Mouse (Mus musculus) brown adipose tissue, adult 24 weeks (tissue): ENCODE data around the gene Rpl24. TPM values are rescaled to one million over a fixed set of nuclear protein-coding genes. Genes with fewer than 3 reads are reported as not detected.
A peak's percentile ranks its signal among the peaks of the same experiment; 100 is the strongest.
"Not testable (repeated sequence)": the region's sequence is repeated elsewhere in the genome, so short reads cannot be mapped to it uniquely, and the experiment has no call there.

Experiments
- H3K27ac ChIP-seq: fragments of 200-500 bp; replicated peaks from 2 replicates; pipeline ENCODE4 v1.5.1; 2012; ENCODE audit warnings: low read depth, mild to moderate bottlenecking, low read length
- H3K4me1 ChIP-seq: fragments of 200-500 bp; 2 replicates; pipeline ENCODE4 v1.6.1; 2012; ENCODE audit warnings: low read length, mixed read lengths; ENCODE audit not compliant: control insufficient read depth, insufficient read depth, insufficient read length
- H3K4me3 ChIP-seq: fragments of 200-500 bp; 2 replicates; pipeline ENCODE4 v1.5.1; 2012; ENCODE audit warnings: low read depth, mild to moderate bottlenecking, low read length, moderate library complexity; ENCODE audit not compliant: insufficient read depth
- polyA plus RNA-seq: library from polyadenylated mRNA; stranded (reverse); fragments of >200 nt; gene quantifications from 2 replicates; pipeline ENCODE4 v1.2.4, GENCODE M21; 2012; ENCODE audit not compliant: missing spikeins, insufficient read depth, insufficient read length

Gene Rpl24
- polyA plus RNA-seq, 1 experiment: 743 TPM

DNA sequence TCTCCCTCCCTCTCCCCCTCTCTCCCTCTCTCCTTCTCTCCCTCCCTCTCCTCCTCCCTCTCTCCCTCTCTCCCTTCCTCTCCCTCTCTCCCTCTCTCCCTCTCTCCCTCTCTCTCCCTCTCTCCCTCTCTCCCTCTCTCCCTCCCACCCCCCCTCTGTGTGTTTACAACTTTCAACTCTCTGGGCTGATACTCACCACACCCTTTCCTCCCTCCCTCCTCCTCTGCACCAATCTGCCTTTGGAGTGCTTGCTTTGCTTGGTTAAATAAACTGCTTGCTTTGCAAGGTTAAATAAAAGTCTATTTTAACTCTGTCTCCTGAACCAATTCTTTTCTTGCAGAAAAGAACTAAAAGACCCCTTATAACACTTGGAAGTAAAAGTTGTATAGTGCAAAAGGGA lies 13.3 kb upstream of the Rpl24 start:
- Histone ChIP-seq H3K4me3 (no peak overlapping the region), H3K4me1 (no peaks in the 10 kb centered on the region), H3K27ac (no peak overlapping the region)

DNA sequence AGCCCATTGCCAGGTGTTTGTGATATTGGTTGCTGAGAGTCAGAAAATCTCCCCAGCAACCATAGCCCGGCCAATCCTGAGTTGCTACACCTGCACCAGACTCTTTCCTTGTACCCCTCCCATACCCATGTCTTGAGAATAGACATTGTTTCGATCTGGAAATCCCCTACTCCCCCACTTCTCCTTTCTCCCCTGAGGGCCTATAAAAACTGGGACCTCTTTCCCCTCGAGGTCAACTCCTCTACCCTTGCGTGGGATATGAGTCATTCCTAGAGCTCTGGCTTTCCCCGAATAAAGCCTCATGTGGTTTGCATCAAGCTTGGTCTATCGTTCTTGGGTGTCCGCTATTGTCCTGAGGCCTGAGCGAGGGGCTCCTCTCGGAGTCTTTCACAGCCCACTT lies 11.9 kb upstream of the Rpl24 start:
- not testable (repeated sequence) for H3K4me1 ChIP-seq, H3K4me3 ChIP-seq, H3K27ac ChIP-seq

DNA sequence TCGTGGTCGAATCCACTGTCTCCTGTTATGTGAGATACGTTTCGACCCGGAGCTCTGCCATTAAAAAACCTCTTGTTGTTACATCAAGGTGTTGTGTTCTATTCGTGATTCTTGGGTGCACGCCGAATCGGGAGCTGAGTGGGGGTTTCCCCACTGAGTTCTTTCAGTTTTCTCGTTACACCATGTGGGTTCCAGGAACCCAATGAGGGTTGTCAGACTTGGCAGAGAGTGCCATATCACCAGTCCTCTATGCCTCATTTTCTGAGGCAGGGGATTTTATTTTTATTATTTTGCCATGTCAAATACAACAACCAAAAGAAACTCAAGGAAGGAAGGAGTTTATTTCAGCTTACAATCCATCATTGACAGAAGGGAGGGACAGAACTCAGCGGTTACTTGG lies 3.0 kb upstream of the Rpl24 start:
- H3K4me1 ChIP-seq, H3K27ac ChIP-seq, H3K4me3 ChIP-seq: not testable (repeated sequence)

DNA sequence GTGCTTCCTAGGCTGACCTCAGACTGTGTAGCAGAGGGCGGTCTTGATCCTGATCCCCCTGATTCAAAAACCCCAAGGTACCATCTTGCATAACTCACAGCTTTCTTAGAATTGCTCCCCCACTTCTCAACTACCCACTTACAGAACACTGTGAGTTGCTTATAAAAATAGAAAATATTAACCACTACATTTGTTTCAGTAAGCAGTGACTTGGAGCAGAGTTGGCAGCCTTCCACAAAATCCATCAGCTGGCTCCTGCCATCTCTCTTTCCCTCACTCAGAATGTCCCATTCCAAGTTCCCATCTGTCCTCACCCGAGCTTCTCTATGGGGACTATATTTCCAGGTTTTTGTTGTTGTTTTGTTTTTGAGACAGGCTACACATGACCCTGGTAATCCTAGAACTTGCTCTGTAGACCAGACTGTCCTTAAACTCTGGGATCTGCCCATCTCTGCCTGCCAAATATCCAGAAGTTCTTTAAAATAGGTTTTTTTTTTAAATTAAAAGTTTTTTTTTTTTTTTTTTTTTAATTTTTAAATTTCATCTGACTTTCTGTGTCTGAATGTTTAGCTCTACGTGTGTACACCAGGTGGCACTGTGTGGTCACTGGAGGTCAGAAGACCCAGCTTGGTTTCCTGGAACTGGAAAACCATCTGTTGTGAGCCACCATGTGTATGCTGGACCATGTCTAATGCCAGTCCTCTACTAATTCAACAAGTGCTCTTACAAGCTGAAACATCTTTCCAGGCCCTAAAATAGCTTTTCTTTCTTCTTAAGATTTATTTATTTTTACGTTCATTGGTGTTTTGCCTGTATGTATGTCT lies 1.7 kb upstream of the Rpl24 start:
- no peak overlapping the region for H3K27ac ChIP-seq
- no peak overlapping the region for H3K4me3 ChIP-seq
- no peaks in the 10 kb centered on the region for H3K4me1 ChIP-seq

DNA sequence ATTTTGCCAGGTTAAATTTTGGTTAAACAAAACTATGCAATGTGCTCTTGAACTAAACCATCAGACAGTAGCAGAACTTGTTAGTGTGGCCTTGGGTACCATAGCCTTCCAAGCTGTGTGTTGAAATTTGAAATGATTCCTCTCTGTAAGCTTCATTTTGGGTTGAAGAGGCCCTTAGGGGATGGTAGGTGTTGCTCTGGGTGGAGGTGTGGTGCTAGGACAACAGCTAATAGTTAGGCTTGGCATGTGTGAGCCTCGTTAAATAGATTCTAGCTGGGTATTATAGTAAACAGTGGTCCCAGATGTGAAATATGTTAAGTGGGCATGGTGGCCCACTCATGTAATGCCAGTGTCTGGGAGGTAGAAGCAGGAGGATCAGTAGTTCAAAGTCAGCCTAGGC lies 1.1 kb downstream of the Rpl24 start:
- Histone ChIP-seq H3K4me1 (no peaks in the 10 kb centered on the region), H3K4me3 (peak overlapping the region; percentile 99), H3K27ac (no peak overlapping the region)

DNA sequence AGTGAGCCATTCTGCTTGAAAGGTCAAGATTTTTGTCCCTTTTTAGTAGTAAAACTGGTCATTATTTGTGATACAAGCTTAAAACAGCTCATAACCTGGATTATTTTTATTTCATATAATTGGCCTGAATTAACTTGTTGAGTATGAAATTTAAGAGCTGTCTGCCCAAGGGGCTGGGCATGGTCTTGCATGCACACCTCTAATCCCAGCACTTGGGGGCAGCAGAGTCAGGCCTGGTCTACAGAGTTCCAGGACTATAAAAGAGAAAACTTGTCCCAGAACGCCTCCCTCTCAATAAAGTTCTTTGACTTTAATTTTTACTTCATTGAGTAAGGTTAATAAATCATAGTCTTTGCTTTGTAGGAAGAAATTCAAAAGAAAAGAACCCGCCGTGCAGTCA lies 3.1 kb downstream of the Rpl24 start:
- no peaks in the 10 kb centered on the region for H3K4me1 ChIP-seq
- H3K27ac ChIP-seq: no peak overlapping the region
- no peak overlapping the region for H3K4me3 ChIP-seq

DNA sequence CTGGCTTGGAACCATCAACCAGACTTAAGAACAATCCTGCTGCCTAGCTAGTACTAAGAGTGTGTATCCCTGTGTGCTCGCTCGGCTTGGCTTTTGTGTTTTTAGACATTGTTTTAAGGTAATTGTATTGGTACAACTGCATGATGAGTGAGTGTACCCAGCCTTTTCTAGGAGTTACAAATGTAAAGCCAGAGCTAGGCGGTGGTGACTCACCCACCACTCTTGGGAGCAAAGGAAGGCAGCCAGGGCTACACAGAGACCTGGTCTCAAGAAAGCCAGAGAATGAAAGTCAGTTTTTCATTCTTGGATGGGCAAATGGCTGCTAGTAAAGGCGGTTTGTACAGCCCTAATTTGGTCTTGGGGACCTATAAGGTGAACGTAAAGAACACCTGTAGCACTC lies 4.3 kb downstream of the Rpl24 start:
- Histone ChIP-seq H3K4me1 (no peaks in the 10 kb centered on the region), H3K4me3 (no peak overlapping the region), H3K27ac (no peak overlapping the region)

DNA sequence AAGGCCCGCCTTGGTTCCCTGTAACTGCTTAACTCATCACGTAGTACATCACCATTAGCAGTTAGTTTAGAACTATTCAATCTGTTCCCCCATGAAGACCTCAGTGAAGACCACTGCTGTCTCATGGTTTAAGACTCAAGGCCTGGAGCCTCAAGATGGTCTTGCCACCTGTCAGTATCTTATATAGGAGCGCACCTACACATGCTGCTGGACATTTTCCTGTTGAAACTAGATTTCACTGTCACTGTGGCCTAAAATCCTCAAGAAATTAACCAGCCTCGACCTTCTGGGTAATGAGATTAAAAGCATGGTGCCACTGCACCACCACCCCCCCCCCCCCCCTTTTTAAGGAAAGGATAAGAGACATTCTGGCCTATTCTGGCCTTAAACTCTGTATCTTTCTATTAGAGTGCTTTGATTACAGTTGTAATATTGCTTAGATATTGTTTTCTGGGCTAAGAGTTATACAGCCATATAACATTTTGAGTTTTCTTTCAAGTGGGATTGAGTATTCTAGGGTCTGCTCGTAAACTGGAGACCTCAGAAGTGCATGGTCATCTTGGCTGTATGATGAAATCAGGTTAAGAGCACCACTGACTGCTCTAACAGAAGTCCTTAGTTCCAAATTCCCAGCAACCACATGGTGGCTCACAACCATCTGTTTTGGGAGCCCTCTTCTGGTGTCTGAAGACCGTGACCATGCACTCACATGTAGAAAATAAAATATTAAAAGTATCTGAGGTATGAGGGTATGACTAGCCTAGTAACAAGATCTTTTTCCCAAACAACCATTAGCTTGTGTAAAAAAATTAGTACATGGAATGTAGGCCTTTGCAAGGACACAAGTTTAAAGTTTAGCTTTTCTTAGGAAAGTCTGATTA lies 5.9 kb downstream of the Rpl24 start:
- H3K4me3 ChIP-seq: no peak overlapping the region
- no peaks in the 10 kb centered on the region for H3K4me1 ChIP-seq
- H3K27ac ChIP-seq: no peak overlapping the region

DNA sequence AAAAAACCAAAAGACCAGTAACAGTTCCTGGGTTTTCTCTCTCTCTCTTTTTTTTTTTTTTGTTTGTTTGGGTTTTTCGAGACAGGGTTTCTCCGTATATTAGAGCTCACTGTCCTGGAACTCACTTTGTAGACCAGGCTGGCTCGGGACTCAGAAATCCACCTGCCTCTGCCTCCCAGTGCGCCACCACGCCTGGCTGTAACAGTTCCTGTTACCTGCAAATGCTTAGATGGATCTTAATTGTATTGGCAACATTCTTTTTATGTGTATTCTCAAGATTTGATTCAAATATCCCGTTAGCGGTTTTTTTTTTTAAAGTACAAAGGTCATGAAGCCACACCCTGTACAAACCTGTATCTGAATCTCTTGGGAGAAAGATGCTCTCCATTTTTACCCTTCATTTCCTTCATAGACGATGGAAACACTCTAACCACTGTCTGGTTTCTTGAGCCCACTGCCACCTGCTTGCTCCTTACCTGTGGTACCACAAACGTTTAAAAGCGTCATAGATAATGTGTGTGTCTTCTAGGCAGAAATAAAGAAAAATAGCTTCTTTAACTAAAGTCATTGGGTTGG lies 6.6 kb downstream of the Rpl24 start:
- 0 out of 2 replicates have a peak overlapping the region, but pooled peaks have one; percentile 35 for H3K27ac ChIP-seq

DNA sequence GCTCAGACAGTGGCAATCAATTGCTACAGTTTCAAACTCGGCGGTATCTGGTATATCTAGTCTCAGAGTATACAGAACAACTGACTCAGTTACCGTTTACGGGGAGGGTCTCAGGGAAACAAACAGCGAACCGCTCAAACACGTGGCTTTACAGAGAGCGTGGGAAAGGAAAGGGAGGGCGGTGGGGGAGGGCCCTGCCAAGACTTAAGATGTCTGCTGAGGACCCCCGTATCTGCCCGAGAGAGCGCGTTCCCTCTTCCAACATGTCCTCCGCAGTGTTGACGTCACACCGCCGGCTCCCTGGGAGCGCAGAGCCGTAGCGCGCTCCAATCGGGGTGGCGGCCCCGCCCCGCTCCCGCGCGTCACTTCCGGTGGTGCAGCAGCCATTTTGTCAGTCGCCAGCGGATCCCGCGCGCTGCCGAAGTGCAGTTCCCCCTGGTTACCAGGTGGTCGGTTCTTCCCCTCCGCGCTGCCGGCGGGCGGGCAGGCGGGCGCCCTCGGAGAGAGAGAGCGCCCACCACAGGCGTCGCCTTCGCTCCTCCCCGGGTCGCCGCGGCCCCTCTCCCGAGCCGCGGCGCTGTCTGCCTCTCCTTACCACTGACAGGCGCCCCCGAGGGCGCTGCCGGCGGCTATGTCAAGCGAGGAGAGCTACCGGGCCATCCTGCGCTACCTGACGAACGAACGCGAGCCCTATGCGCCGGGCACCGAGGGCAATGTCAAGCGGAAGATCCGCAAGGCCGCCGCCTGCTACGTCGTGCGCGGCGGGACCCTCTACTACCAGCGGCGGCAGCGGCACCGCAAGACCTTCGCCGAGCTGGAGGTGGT lies 7.6 kb downstream of the Rpl24 start, which contains the start of gene Zbtb11:
Gene Zbtb11, plus strand, starts transcription at position 453 of the 825 bp plus-strand sequence.
- H3K4me3 ChIP-seq: peak within 1 kb of the TSS; percentile 95
- H3K27ac ChIP-seq: peak within 1 kb of the TSS; percentile 86
- no peaks in the 10 kb centered on the region for H3K4me1 ChIP-seq

More for the DNA sequence above, 6.6 kb downstream of the Rpl24 start:
- H3K4me1 ChIP-seq: no peaks in the 10 kb centered on the region
- H3K4me3 ChIP-seq: peak overlapping the region; percentile 73

DNA sequence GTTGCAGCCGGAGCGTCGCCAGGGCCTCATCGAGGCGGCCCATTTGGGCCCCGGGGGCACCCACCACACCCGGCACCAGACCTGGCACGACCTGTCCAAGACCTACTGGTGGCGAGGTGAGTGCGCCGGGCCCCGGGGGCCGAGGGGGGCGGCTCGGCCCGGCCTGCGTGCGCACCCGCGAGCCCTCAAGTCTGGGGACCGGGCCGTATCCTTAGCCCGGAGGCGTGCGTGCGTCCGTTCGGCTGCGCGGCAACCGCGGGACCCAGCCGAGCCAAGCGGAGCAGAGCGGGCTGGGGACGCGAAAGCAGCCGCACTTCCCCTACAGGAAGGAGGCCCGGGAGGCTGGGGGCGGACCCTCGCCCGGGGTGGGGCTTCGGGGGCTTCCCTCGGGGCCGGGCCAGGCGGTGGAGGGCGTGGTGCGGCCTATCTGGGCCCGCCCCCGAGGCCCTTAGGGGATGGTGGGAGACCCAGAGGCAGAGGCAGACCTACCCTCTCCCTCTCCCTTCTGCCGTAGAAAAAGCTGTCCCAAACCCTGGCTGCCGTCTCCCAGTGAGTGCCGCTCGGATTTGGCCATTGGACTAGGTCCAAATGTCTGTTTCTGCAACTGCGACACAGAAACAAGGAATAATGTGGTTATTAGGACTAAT lies 8.3 kb downstream of the Rpl24 start:
- Histone ChIP-seq H3K4me1 (no peaks in the 10 kb centered on the region), H3K4me3 (peak overlapping the region; percentile 95), H3K27ac (peak overlapping the region; percentile 86)

DNA sequence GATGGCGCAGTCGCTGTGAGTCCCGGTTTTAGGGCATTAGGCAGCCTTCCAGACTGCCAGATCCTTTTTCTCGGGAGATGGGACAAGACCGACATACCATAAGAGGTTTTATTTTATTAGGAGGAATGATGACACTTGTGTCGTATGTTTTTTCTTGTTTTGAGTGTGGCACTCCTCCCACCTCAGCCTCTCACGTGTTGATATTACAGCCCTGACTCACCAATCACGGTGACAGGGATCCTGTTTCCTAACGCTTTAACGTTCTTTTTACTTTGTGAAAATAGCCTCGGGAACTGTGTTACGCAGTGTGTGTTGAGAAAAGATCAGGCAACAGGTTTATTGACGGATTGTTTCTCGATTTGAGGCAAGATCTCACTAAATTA lies 8.8 kb downstream of the Rpl24 start:
- Histone ChIP-seq H3K4me3 (peak overlapping the region; percentile 95), H3K4me1 (no peaks in the 10 kb centered on the region), H3K27ac (peak overlapping the region; percentile 86)

DNA sequence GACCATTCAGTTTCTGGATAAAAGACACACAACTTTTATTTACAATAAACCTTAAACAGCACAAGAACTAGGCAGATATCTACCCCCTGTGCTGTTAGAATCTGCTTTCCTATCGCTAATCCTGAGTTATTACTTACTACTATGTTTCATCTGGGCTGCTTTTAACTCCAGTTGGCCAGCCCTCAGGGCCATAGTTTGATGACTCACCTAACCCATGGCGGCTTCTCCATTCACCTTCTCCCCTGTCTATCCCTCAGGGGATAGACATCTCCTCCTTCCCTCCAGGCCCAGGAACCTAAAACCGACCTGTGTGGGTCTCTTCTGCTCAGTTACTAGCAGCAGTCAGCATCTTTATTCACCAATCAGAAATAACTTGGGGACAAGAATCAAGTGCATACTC lies 19.9 kb downstream of the Rpl24 start:
- H3K4me3 ChIP-seq: no peak overlapping the region
- H3K27ac ChIP-seq: no peak overlapping the region
- H3K4me1 ChIP-seq: no peaks in the 10 kb centered on the region

DNA sequence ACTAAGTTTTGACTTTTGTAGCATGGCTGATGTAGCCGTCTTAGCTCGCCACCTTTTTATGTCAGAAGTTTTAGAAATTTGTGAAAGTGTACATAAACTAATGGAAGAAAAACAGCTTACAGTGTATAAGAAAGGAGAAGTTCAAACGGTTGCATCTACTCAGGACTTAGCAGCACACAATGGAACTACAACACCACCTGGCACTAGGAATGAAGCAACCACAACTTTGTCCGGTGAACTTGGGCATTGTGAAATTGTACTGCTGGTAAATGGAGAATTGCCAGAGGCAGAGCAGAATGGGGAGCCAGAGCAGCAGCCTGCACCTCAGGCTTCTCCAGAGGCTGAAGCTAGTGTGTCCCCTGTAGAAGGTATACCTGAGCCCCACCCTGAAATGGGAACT lies 24.2 kb downstream of the Rpl24 start:
- Histone ChIP-seq H3K27ac (no peak overlapping the region), H3K4me3 (no peak overlapping the region), H3K4me1 (no peaks in the 10 kb centered on the region)
